Mouse (Mus musculus) small intestine, adult 2 months (tissue): ENCODE results near the gene Nprl2.

Experiments
- CTCF ChIP-seq: fragments of 200-500 bp; IDR thresholded peaks from 2 replicates; pipeline ENCODE4 v1.5.1; 2012; ENCODE audit warnings: low read depth, mild to moderate bottlenecking, control low read depth, inconsistent platforms, low read length, moderate library complexity, mixed read lengths; ENCODE audit not compliant: insufficient replicate concordance, insufficient read length; ENCODE audit errors: extremely low read depth
- POLR2A ChIP-seq: fragments of 200-500 bp; IDR thresholded peaks from 2 replicates; pipeline ENCODE4 v1.6.1; 2012; ENCODE audit warnings: low read depth, mild to moderate bottlenecking, control low read depth, inconsistent platforms, low read length, moderate library complexity

- no peak for TF ChIP-seq CTCF
- peak; percentile 36; the same call in 1 of the 2 replicates for TF ChIP-seq POLR2A
These were observed 48.7 kb downstream of the Nprl2 start for GRCm38 (mm10) chr9:107590773-107591060.
